Mouse (Mus musculus) C2C12 (cell line): Measurements from ENCODE around the gene Ccl9. TPM values are rescaled to one million over a fixed set of nuclear protein-coding genes. Genes with fewer than 3 reads are reported as not detected.
"Not testable (repeated sequence)": the region's sequence is repeated elsewhere in the genome, so short reads cannot be mapped to it uniquely, and the experiment has no call there.

Source experiments
- H3K27me3 ChIP-seq: one replicate; pipeline ENCODE4 v1.6.1; 2011; ENCODE audit not compliant: control insufficient read depth, insufficient read depth, insufficient read length
- H3K36me3 ChIP-seq: one replicate; pipeline ENCODE4 v1.6.1; 2011; ENCODE audit not compliant: control insufficient read depth, insufficient read depth
- H3K4me3 ChIP-seq: one replicate; pipeline ENCODE4 v1.5.1; 2011; ENCODE audit warnings: mild to moderate bottlenecking, control low read depth; ENCODE audit not compliant: poor library complexity, insufficient read depth, severe bottlenecking
- H3K79me2 ChIP-seq: one replicate; pipeline ENCODE4 v1.6.1; 2011; ENCODE audit not compliant: control insufficient read depth, insufficient read depth
- H3K79me3 ChIP-seq: one replicate; pipeline ENCODE4 v1.6.1; 2011; ENCODE audit warnings: low read depth, control low read depth
- H3ac ChIP-seq: one replicate; pipeline ENCODE3; 2011; ENCODE audit warnings: low read depth; ENCODE audit not compliant: control insufficient read depth, insufficient read length
- CEBPB ChIP-seq: IDR thresholded peaks from one replicate; pipeline ENCODE4 v1.6.1; 2011; ENCODE audit warnings: low read depth, mild to moderate bottlenecking, control low read depth, moderate library complexity
- CTCF ChIP-seq: IDR thresholded peaks from one replicate; pipeline ENCODE4 v1.5.1; 2011; ENCODE audit not compliant: control insufficient read depth, insufficient read depth, insufficient read length
- FOSL1 ChIP-seq: IDR thresholded peaks from one replicate; pipeline ENCODE4 v1.8.0; 2011; ENCODE audit warnings: mild to moderate bottlenecking, low read length; ENCODE audit not compliant: poor library complexity, insufficient read depth, severe bottlenecking
- MAX ChIP-seq: IDR thresholded peaks from one replicate; pipeline ENCODE4 v1.6.1; 2011; ENCODE audit warnings: mild to moderate bottlenecking, control low read depth
- MYOD1 ChIP-seq: IDR thresholded peaks from one replicate; pipeline ENCODE4 v1.6.1; 2011; ENCODE audit warnings: low read depth; ENCODE audit not compliant: control insufficient read depth, insufficient read length
- MYOG ChIP-seq: IDR thresholded peaks from one replicate; pipeline ENCODE4 v1.6.1; 2011; ENCODE audit not compliant: control insufficient read depth, insufficient read length; ENCODE audit errors: extremely low read depth
- USF1 ChIP-seq: IDR thresholded peaks from one replicate; pipeline ENCODE4 v1.6.1; 2011; ENCODE audit warnings: low read depth, mild to moderate bottlenecking, control low read depth, moderate library complexity
- polyA plus RNA-seq: library from polyadenylated mRNA; unstranded; fragments of >200 nt; fragmentation: generic; extraction: Trizol; gene quantifications from one replicate; pipeline ENCODE4 v1.2.1, GENCODE M21; 2012; ENCODE audit warnings: missing spikeins

The Ccl9 gene
- polyA plus RNA-seq, 1 experiment, result 2.5 TPM

DNA sequence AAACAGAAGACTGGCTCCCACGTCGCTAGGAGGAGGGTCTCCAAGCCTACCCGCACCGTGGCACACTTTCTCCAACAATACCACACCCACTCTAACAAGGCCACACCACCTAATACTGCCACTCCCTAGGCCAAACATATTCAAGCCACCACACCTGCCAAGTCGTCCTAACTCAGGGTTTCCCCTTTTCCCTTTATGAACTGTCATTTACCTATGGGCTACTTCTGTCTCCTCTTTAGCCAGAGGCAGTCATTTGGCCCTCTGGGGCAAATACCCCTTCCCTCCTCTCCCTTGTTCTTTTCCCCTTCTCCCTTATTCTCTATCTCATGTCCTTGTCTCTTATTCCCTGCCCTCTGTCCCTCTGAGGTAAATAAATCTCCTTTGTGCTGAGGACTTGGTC is 26.8 kb downstream of the Ccl9 start:
- TF ChIP-seq MYOG (no peak), FOSL1 (no peak), MYOD1 (no peak), CEBPB (no peak), USF1 (no peak), MAX (no peak), CTCF (no peak)
- Histone ChIP-seq H3K79me3 (no peaks in the 10 kb centered on the region), H3K36me3 (no peaks in the 10 kb centered on the region), H3K4me3 (no peak overlapping the region), H3ac (no peak overlapping the region), H3K27me3 (no peaks in the 10 kb centered on the region), H3K79me2 (no peaks in the 10 kb centered on the region)

DNA sequence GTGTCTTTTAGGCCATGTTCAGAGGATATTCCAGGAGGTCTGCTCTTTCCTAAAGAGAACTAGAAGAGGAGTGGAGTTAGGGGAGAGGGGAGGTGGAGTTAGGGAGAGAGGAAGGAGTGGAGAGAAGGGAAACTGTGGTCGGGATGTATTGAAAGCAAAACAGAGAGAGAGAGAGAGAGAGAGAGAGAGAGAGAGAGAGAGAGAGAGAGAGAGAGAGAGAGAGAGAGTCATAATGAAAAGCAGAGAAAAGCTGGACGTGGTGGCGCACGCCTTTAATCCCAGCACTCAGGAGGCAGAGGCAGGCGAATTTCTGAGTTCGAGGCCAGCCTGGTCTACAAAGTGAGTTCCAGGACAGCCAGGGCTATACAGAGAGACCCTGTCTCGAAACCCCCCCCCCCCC is 27.4 kb downstream of the Ccl9 start:
- H3ac ChIP-seq, H3K36me3 ChIP-seq, H3K4me3 ChIP-seq, H3K79me3 ChIP-seq, H3K27me3 ChIP-seq, H3K79me2 ChIP-seq: not testable (repeated sequence)

DNA sequence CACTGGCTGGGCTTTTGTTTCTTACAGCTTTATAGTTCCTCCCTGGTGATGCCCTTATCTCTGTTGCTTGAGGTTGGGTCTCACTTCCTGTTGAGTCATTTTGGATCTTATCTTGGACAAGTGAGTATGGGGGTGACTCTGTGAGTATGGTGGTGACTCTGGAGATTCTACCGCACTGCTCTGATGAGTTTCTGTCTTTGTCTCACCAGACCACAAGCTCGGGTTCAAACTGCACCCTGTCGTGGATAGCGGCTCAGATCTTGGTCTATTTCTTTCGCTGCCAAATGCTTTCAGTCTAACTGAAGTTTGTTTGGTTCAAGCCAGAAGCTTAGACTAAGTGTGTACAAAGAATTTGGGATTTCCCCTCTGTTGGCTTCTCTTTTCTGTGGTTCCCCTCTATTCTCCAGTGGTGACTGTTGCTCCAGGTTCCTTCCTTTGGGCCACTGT is 28.2 kb downstream of the Ccl9 start:
- Histone ChIP-seq H3K36me3 (no peaks in the 10 kb centered on the region), H3ac (no peak overlapping the region), H3K79me3 (no peaks in the 10 kb centered on the region), H3K79me2 (no peaks in the 10 kb centered on the region), H3K4me3 (no peak overlapping the region), H3K27me3 (no peaks in the 10 kb centered on the region)
- TF ChIP-seq MAX (no peak), MYOG (no peak), CTCF (no peak), CEBPB (no peak), USF1 (no peak)

DNA sequence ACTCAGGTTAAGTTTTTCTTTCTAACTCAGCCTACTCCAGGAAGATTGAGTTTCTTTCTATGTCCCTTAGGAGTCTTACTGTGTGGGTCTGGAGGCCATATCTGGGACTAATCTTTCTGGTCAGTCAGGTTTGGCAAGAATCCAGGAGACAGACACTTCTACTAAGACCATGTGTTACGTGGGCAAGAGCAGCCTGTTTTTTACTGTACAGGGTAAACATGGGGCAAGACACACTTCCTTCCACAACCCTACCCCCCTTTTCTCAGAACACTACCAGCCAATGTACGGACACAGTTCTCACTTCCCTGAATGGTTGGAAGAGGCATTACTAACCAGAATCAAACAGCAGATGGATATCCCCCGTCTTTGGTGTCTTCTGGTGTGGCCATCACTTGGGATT is 34.2 kb downstream of the Ccl9 start:
- no peak for TF ChIP-seq CEBPB
- Histone ChIP-seq H3ac (no peak overlapping the region), H3K36me3 (no peaks in the 10 kb centered on the region), H3K79me3 (no peaks in the 10 kb centered on the region), H3K27me3 (no peaks in the 10 kb centered on the region), H3K79me2 (no peaks in the 10 kb centered on the region), H3K4me3 (no peak overlapping the region)

DNA sequence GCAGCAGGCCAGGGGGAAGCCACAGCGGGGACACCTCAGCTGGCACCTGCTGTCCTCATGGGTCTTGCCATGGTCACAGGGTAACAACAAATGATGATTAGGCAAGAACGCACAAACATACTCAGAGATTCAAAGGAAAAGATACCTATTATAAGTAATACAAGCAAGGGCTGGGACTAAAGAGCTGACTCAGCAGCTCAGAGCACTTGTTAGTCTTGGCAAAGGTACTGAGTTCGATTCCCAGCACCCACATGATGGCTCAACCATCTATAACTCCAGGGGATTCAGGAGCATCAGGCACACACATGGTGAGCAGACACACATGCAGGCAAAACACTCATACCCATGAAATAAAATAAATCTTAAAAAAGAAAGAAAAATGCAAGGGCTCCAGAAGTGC is 37.0 kb downstream of the Ccl9 start:
- Histone ChIP-seq H3K4me3 (no peak overlapping the region), H3K27me3 (no peaks in the 10 kb centered on the region), H3K79me2 (no peaks in the 10 kb centered on the region), H3K79me3 (no peaks in the 10 kb centered on the region), H3ac (no peak overlapping the region), H3K36me3 (no peaks in the 10 kb centered on the region)
- TF ChIP-seq MYOD1 (no peak), MAX (no peak), FOSL1 (no peak), USF1 (no peak), MYOG (no peak), CEBPB (no peak), CTCF (no peak)

DNA sequence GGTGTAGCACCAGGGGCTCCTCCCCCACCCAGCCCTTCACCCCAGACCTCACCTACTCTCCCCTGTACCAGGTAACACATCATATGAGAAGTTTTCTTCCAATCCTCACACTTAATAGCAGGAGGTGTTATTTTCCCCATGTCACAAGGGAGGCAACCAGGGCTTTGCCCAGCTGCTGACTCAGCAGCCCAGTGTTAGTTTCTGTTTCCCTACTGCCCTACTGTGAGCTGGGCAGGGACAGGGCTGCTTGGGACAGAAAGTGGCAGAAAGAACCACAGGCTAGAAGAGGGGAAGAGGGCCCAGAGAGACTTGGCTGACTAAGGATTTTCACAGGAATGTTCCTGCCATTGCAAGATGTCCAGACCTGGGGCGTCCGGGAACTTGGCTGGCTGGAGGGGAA is 37.5 kb downstream of the Ccl9 start:
- no peaks in the 10 kb centered on the region for H3K27me3 ChIP-seq
- H3ac ChIP-seq, result no peak overlapping the region
- no peak for TF ChIP-seq MYOD1
- TF ChIP-seq CEBPB, result no peak
- TF ChIP-seq USF1, result no peak
- no peak for TF ChIP-seq MAX
- no peak for TF ChIP-seq CTCF
- no peaks in the 10 kb centered on the region for H3K36me3 ChIP-seq
- no peaks in the 10 kb centered on the region for H3K79me3 ChIP-seq
- H3K4me3 ChIP-seq, result no peak overlapping the region
- no peaks in the 10 kb centered on the region for H3K79me2 ChIP-seq
